Mouse (Mus musculus) stomach, postnatal 0 days (tissue): ENCODE results near the gene Spint2. TPM values are rescaled to one million over a fixed set of nuclear protein-coding genes. Genes with fewer than 3 reads are reported as not detected.

Experiments
- ATAC-seq: fragments of 200-750 bp; cut with Nextera tagmentation; 2 replicates; pipeline ENCODE4 v1.8.0; 2017; ENCODE audit not compliant: low FRiP score, low TSS enrichment
- DNase-seq: peaks from one replicate; pipeline ENCODE4 v3.0.0-alpha.2; 2016; ENCODE audit warnings: low spot score
- H3K27ac ChIP-seq: fragments of 300-500 bp; sonication (generic); replicated peaks from 2 replicates; pipeline ENCODE4 v1.5.1; 2014; ENCODE audit warnings: mild to moderate bottlenecking, control low read depth
- H3K27me3 ChIP-seq: fragments of 300-500 bp; sonication (generic); 2 replicates; pipeline ENCODE4 v1.6.1; 2014; ENCODE audit warnings: low read length; ENCODE audit not compliant: control insufficient read depth, insufficient read depth
- H3K36me3 ChIP-seq: fragments of 300-500 bp; sonication (generic); 2 replicates; pipeline ENCODE4 v1.6.1; 2014; ENCODE audit warnings: low read length, mixed read lengths; ENCODE audit not compliant: control insufficient read depth, insufficient read depth
- H3K4me1 ChIP-seq: fragments of 300-500 bp; sonication (generic); replicated peaks from 2 replicates; pipeline ENCODE4 v1.6.1; 2014; ENCODE audit warnings: antibody characterized with exemption; ENCODE audit not compliant: control insufficient read depth, insufficient read depth
- H3K4me2 ChIP-seq: fragments of 300-500 bp; sonication (generic); replicated peaks from 2 replicates; pipeline ENCODE4 v1.6.1; 2014; ENCODE audit warnings: low read depth, mild to moderate bottlenecking, control low read depth, moderate library complexity
- H3K4me3 ChIP-seq: fragments of 300-500 bp; sonication (generic); 2 replicates; pipeline ENCODE4 v1.5.1; 2014; ENCODE audit warnings: low read depth, low read length, control low read depth
- H3K9ac ChIP-seq: fragments of 300-500 bp; sonication (generic); 2 replicates; pipeline ENCODE4 v1.6.1; 2014; ENCODE audit warnings: mild to moderate bottlenecking, low read length, control low read depth, mixed read lengths
- H3K9me3 ChIP-seq: fragments of 300-500 bp; sonication (generic); 2 replicates; pipeline ENCODE4 v1.6.1; 2016; ENCODE audit warnings: low read length; ENCODE audit not compliant: control insufficient read depth
- CTCF ChIP-seq: IDR thresholded peaks from 2 replicates; pipeline ENCODE4 v1.5.1; 2016; ENCODE audit warnings: antibody characterized with exemption, low read depth, mild to moderate bottlenecking, moderate library complexity
- EP300 ChIP-seq: optimal IDR thresholded peaks from 2 replicates; pipeline ENCODE3; 2016; ENCODE audit warnings: antibody characterized with exemption
- WGBS: fragments of 180-500 bp; shearing (Covaris S2); extraction: QIAGEN DNeasy Blood & Tissue Kit; methylation state at CpG from one replicate; pipeline ENCODE4 v1.1.7; 2014; 5-methylcytosine and 5-hydroxymethylcytosine counted together
- polyA plus RNA-seq: library from polyadenylated mRNA; unstranded; fragments of >200 nt; fragmentation: Nextera tagmentation; extraction: Ambion mirVana; gene quantifications from 2 replicates; pipeline ENCODE4 v1.2.1, GENCODE M21; 2015

Gene Spint2
- polyA plus RNA-seq, 1 experiment from 2014 or later: 638 TPM

DNA sequence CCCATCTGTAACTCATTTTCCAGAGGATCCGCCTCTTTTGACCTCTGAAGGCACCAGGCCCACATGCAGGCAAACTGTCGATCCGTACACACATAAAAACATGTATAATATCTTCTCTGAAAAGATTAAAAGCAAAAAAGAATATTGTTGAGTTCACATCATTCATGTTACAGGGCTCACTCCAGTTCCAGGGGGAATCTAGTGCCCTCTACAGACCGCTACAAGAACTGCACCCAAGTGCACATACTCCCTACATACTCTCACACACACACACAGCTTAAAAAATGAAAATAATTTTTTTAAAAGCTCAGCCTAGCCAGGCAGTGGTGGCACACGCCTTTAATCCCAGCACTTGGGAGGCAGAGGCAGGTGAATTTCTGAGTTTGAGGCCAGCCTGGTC lies 47.1 kb downstream of the Spint2 start:
- Histone ChIP-seq H3K4me1 (peaks cover 2% of the 10 kb centered on the region; the same call in 1 of the 2 replicates), H3K9ac (no peak overlapping the region), H3K36me3 (no peaks in the 10 kb centered on the region), H3K27ac (no peak overlapping the region), H3K4me2 (no peak overlapping the region), H3K4me3 (no peak overlapping the region), H3K9me3 (no peaks in the 10 kb centered on the region), H3K27me3 (no peaks in the 10 kb centered on the region)
- DNase-seq (no peak), ATAC-seq (no peak)
- TF ChIP-seq CTCF (peak; percentile 58), EP300 (no peak)
- WGBS: 88% methylated on average over 5 of the region's 5 CpGs

DNA sequence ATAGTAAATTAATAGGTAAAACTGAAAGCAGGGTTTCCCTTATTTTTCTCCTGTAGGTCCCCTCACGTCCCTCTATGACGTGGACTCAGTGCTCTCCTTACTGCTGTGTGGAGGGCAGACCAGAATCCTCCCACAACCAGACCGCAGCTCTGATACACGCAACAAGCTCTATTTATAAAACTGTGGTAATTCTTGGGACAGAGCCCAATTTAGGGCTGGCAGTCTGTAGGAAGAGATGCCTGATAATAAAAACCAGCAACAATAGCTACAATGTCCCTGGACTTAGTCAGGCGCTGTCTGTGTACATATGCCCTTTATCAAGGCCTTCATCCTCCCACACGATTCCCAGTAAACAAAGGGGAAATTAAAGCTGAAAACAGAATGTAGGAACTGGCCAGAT lies 48.0 kb downstream of the Spint2 start:
- ATAC-seq (no peak), DNase-seq (no peak)
- Histone ChIP-seq H3K27me3 (no peaks in the 10 kb centered on the region), H3K4me2 (no peak overlapping the region), H3K27ac (no peak overlapping the region), H3K4me3 (no peak overlapping the region), H3K9me3 (no peaks in the 10 kb centered on the region), H3K4me1 (peaks cover 2% of the 10 kb centered on the region; the same call in 1 of the 2 replicates), H3K9ac (no peak overlapping the region), H3K36me3 (no peaks in the 10 kb centered on the region)
- WGBS: 38% methylated on average over 6 of the region's 6 CpGs
- TF ChIP-seq EP300 (no peak), CTCF (no peak)

DNA sequence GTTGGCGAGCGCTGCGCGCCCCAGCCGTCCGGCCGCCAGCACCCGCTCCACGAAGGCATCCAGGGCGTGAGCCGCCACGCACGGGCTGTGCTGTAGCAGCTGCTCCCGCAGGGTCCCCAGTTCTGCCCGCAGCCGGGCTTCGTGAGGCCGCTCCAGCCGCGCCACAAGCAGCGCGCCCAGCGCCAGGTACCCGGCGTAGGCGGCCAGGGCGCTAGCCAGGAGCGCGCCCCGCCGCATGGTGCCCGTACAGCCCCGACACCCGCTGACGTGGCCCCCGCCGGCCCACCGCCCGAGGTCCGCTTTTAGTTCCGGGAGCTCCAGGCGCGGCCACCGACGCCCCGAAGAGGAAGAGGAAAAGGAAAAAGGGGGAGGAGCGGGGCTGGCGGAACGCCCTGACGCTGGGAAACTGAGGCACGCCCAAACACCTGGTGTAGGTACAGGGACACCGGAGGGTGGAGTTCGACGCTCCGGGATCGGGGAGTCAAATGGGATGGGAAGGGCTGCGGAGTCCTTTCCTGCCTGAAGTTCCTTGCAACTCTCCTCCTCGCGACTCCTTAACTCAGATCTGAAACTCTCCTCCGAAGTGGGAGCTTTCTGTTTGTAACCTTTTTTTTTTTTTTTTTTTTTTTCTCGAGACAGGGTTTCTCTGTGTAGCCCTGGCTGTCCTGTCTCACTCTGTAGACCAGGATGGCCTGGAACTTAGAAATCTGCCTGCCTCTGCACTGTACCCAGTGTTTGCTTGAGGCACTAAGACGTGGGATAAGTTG lies 49.3 kb downstream of the Spint2 start, which contains the start of gene Kcnk6:
Kcnk6 (minus strand) TSS at position 269 of the 767 bp plus-strand sequence.
- peak within 1 kb of the TSS; percentile 85 for H3K9ac ChIP-seq
- TF ChIP-seq CTCF (no peak), EP300 (no peak)
- H3K27ac ChIP-seq: peak within 1 kb of the TSS; percentile 81
- H3K4me1 ChIP-seq: 0 out of 2 replicates have a peak, but pooled peaks cover 2% of the 10 kb centered on the region
- DNase-seq (peak; percentile 72), ATAC-seq (peak; percentile 55)
- WGBS: under 1% methylated on average over 53 of the region's 62 CpGs
- H3K27me3 ChIP-seq: no peaks in the 10 kb centered on the region
- H3K4me2 ChIP-seq: peak within 1 kb of the TSS; percentile 97
- peak within 1 kb of the TSS; percentile 63 for H3K4me3 ChIP-seq
- H3K9me3 ChIP-seq: no peaks in the 10 kb centered on the region
- no peaks in the 10 kb centered on the region for H3K36me3 ChIP-seq

DNA sequence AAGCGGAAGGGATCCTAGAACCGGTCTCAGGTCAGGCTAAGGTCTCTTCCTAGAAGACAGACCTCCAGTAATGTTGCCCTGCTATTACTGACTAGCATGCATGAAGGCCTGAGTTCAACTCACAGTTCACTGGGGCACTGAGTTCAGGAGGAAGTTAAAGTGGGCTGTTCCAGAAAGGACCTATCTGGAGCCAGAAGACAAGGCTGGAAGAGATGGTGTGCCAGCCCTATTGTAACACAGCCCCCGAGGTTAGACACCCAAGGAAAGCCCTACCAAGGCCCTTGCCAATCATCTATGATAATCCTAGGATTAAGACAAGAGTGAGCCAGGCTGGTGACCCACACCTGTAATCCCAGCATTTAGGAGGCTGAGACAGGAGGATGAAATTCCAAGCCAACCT lies 50.2 kb downstream of the Spint2 start:
- H3K4me2 ChIP-seq: peak overlapping the region; percentile 97
- H3K27ac ChIP-seq: peak overlapping the region; percentile 81; the same call in 1 of the 2 replicates
- H3K36me3 ChIP-seq: no peaks in the 10 kb centered on the region
- H3K4me1 ChIP-seq: 0 out of 2 replicates have a peak, but pooled peaks cover 2% of the 10 kb centered on the region
- ATAC-seq: no peak
- 56% methylated on average over 3 of the region's 3 CpGs for WGBS
- H3K4me3 ChIP-seq: peak overlapping the region; percentile 63
- DNase-seq: no peak
- H3K27me3 ChIP-seq: no peaks in the 10 kb centered on the region
- TF ChIP-seq EP300 (no peak), CTCF (no peak)
- no peaks in the 10 kb centered on the region for H3K9me3 ChIP-seq
- H3K9ac ChIP-seq: peak overlapping the region; percentile 85

DNA sequence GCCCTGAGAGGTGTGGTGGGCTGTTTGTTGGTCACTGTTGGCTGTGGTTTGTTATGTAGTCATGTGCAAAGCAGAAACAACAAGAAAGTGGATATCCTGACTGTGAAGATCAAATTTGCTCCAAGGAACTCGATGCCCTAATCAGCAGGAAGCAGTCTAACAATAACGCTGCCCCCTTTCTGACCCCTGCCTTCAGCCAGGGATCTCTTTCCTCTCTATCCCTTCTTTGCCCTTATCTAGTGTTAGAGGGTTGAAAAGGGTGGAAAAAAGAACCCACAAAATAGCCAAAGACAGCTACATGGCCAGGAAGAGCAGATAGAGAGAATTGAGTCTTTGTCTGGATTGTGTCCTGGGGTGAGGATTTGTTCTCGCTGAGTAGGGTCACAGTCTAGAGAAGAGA lies 51.2 kb downstream of the Spint2 start:
- no peak overlapping the region for H3K27ac ChIP-seq
- 44% methylated on average over 3 of the region's 3 CpGs for WGBS
- 0 out of 2 replicates have a peak, but pooled peaks cover 2% of the 10 kb centered on the region for H3K4me1 ChIP-seq
- DNase-seq: no peak
- H3K9ac ChIP-seq: no peak overlapping the region
- H3K4me2 ChIP-seq: no peak overlapping the region
- ATAC-seq: no peak
- no peak overlapping the region for H3K4me3 ChIP-seq
- no peaks in the 10 kb centered on the region; the same call in 1 of the 2 replicates for H3K36me3 ChIP-seq
- H3K27me3 ChIP-seq: no peaks in the 10 kb centered on the region
- no peaks in the 10 kb centered on the region for H3K9me3 ChIP-seq
- no peak for TF ChIP-seq EP300
- TF ChIP-seq CTCF: no peak

DNA sequence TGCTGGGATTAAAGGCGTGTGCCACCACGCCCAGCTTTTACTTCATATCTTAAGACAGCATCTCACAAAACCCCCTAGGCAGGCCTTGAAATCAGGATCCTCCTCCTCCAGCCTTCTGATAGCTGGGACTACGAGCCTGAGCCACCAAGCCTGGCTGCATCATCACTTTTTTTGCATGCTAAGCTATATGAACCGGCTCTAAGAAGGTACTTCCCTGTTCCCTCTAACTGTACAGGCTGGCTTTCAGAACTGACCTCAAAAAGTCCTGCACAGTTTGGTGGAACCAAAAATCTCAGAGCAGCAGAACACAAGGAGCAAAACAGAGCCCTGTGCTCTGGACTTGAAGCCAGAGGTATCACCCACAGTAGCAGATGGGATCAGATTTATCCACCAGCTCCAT lies 53.5 kb downstream of the Spint2 start:
- ATAC-seq (no peak), DNase-seq (no peak)
- no peak overlapping the region for H3K4me2 ChIP-seq
- H3K4me3 ChIP-seq: no peak overlapping the region
- no peaks in the 10 kb centered on the region for H3K27me3 ChIP-seq
- 0 out of 2 replicates have a peak, but pooled peaks cover 2% of the 10 kb centered on the region for H3K4me1 ChIP-seq
- TF ChIP-seq CTCF (no peak), EP300 (no peak)
- WGBS: 70% methylated on average over 4 of the region's 4 CpGs
- H3K9me3 ChIP-seq: no peaks in the 10 kb centered on the region
- H3K36me3 ChIP-seq: no peaks in the 10 kb centered on the region; the same call in 1 of the 2 replicates
- H3K27ac ChIP-seq: 0 out of 2 replicates have a peak overlapping the region, but pooled peaks have one; percentile 13
- no peak overlapping the region for H3K9ac ChIP-seq
